Mouse (Mus musculus): Measurements from ENCODE around the gene Zfp729b. TPM values are rescaled to one million over a fixed set of nuclear protein-coding genes. Genes with fewer than 3 reads are reported as not detected.

Zfp729b gene
- 1 to 10 TPM; 2.2 to 2.8 TPM for total RNA-seq (2021)
- long read RNA-seq, experiment 1 = 0 reads
- long read RNA-seq, experiment 2 = 0 reads

DNA sequence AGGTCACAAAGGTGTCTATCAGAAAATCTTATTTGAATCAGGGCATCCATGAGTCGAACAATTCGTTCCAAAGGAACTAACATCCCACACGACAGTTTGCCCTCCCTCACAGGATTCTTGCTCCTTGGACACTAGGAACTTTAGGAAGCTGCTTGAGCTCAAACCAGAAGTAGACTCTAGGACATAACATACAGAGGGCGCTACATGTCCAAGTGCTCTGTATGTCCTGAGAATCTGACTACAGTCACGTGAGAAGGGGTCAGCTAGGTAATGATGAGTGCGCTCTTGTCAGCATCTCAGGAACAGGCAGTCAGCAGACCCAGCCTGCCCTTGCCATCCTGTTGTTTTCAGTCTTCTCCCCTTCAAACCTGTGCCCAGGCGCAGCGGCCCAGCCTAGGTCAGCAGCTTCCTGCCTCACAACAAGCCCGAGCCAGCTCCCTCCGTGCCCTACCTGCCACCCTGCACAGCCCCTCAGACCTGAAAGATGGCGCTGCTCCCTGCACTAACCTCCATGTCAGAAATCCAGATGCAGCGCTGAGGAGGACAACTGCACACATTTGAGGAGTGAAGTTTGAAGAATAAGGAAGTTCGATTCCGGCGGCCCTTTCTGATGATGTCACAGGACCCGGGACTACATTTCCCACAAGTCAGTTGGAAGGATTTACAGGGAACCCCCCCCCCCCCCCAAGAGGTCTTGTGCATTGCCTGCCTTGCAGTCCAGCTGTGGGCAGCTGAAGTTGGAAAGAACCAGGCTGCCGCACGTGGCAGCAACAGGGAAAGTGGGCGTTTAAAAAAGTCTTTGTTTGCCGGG, at the start of gene Zfp729b:
Gene Zfp729b (minus strand): TSS at position 642 of the 811 bp plus-strand sequence.
- intact Hi-C loops (cut with DNase I) = loop anchor here (10.0 kb wide), 1 partner anchor 76 kb away; the partner anchor contains the start of gene Zfp738
- peak; percentile 78 to 89 for DNase-seq

DNA sequence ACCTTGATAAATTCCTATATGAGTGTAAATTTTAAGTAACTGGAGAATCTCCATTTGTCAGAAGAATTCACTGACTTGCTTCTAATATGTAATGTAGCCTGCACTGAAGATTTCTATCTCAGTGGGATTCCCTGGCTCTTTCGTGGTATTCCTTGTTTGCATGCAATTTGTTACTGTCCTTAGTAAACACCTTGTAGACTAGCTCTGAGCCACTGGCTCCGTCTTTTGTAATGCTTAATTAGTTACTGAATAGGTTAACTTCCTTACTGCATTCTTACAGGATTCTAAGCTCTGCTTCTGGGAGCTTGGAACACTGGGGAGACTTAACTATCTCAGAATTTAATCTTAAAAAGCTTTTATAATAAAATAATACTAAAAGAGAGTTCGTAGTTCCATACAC, 43.0 kb upstream of the Zfp729b start:
- intact Hi-C loops (cut with DNase I) = no loop called here
- no peak for DNase-seq

DNA sequence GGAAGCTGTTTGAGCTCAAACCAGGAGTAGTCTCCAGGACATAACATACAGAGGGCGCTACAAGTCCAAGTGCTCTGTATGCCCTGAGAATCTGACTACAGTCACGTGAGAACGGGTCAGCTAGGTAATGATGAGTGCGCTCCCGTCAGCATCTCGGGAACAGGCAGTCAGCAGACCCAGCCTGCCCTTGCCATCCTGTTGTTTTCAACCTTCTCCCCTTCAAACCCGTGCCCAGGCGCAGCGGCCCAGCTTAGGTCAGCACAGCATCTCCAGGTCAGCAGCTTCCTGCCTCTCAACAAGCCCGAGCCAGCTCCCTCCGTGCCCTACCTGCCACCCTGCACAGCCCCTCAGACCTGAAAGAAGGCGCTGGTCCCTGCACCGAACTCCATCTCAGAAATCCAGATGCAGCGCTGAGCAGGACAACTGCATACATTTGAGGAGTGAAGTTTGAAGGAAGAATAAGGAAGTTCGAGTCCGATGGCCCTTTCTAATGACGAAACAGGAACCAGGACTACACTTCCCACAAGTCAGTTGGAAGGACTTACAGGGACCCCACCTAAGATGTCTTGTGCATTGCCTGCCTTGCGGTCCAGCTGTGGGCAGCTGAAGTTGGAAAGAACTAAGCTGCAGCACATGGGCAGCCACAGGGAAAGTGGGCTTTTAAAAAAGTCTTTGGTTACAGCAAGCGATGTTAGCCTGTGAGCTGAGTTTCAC, 27.9 kb upstream of the Zfp729b start, which contains the start of the genes Gm49345 and Zfp729a:
Gene Gm49345 (minus strand): TSS at position 476 of the 714 bp plus-strand sequence.
Gene Zfp729a (minus strand): TSS at position 498 of the 714 bp plus-strand sequence.
- intact Hi-C loops (cut with DNase I) = loop anchor here (2.0 to 10.0 kb wide), 3 partner anchors 45 to 207 kb away; no protein-coding TSS in a partner anchor
- DNase-seq = peak; percentile 65 to 69

- intact Hi-C loops (cut with DNase I) = no loop called here
- no peak for DNase-seq
Observed at GRCm38 (mm10) chr13:67610108-67610507, 601 bp upstream of the Zfp729b start.

DNA sequence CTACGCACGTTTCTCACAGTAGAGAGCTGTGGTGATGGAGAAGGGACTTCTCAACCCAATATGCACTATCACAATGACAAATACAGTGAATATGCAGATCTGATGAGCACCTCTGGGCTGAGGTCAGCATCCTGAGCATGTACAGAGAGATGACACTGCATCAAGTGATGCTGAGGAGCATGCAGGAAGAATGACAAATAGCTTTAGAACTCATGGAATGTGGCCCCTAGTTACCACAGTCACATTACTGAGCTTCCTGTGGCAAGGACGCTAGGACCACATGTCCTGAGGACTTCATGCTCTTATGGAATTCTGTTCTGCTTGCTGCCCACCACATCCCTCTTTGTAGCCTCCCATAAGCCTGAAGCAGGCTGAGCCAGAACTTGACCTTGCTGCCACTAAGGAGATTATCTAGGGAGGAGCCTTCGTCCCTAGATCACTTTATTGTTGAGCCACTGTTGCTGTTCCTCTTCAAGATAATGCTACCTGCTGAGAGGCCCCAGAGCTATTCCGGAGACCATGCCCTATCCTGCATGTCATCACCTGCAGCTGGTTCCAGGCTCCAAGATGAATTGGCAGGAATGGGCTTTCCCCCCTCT, 36.8 kb downstream of the Zfp729b start:
- DNase-seq = no peak
- intact Hi-C loops (cut with DNase I) = no loop called here

DNA sequence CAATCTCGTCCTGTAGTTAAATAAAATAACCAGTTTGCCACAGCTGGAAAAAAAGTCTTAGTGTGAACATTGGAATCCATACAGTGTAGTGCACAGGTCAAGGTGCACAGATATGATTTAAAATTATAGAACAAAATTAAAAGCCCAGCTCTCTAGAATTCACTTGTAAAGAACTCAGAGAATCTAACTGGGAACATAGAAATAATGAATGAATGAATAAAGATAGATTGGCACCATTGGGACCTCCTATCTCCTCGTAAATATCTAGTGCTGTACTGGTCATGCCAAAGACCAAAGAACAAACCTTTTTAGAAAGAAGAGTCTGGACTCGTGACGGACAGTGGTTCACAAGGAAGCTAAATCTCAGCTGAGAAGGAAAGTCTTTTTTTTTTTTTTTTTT, 55.8 kb downstream of the Zfp729b start, which contains the start of gene Zfp748:
Gene Zfp748 (minus strand): TSS at position 101 of the 400 bp plus-strand sequence.
- DNase-seq = no peak
- intact Hi-C loops (cut with DNase I) = no loop called here

GRCm38 (mm10) chr13:67552505-67553346, 56.8 kb downstream of the Zfp729b start:
- intact Hi-C loops (cut with DNase I) = no loop called here
- peak; percentile 68 to 74 for DNase-seq

GRCm38 (mm10) chr13:67545941-67546340, 63.6 kb downstream of the Zfp729b start:
- no peak for DNase-seq
- intact Hi-C loops (cut with DNase I) = no loop called here

Other genes with a start within 250 kb of the Zfp729b start
- not detected for gene Gm28044, start 249.2 kb downstream of the Zfp729b start, total RNA-seq (2021)
- 1 to 10 TPM in 1 of 2 experiments, under 1 TPM in 1; 0.62 to 1.0 TPM for gene Zfp953, start 249.1 kb downstream of the Zfp729b start, total RNA-seq (2021)
- gene Gm28041, start 234.0 kb downstream of the Zfp729b start, total RNA-seq (2021) = not detected
- gene Zfp456, start 233.9 kb downstream of the Zfp729b start, total RNA-seq (2021) = under 1 TPM; 0.12 to 0.23 TPM
- 1 to 10 TPM; 1.2 to 1.3 TPM for gene Zfp429, start 209.9 kb downstream of the Zfp729b start, total RNA-seq (2021)
- under 1 TPM; 0.42 to 0.51 TPM for gene Zfp459, start 188.3 kb downstream of the Zfp729b start, total RNA-seq (2021)
- 1 to 10 TPM; 4.8 to 5.2 TPM for gene Zfp874a, start 158.1 kb downstream of the Zfp729b start, total RNA-seq (2021)
- gene Zfp874b, start 125.4 kb downstream of the Zfp729b start, total RNA-seq (2021) = 10 to 100 TPM; 10.5 to 11.9 TPM
- gene Zfp58, start 109.2 kb downstream of the Zfp729b start, total RNA-seq (2021) = 1 to 10 TPM; 2.5 to 3.8 TPM
- not detected for gene Gm26965, start 83.6 kb downstream of the Zfp729b start, total RNA-seq (2021)
- gene Zfp87, start 83.5 kb downstream of the Zfp729b start, total RNA-seq (2021) = 1 to 10 TPM; 3.8 to 4.2 TPM
- 1 to 10 TPM; 1.4 to 2.4 TPM for gene Zfp748, start 55.9 kb downstream of the Zfp729b start, total RNA-seq (2021)
- gene Gm49345, start 28.1 kb upstream of the Zfp729b start, total RNA-seq (2021) = under 1 TPM; 0.22 to 0.41 TPM
- 1 to 10 TPM; 2.3 to 3.2 TPM for gene Zfp729a, start 28.1 kb upstream of the Zfp729b start, total RNA-seq (2021)
- gene Zfp738, start 77.4 kb upstream of the Zfp729b start, total RNA-seq (2021) = 1 to 10 TPM; 2.0 to 4.0 TPM
- gene Zfp65, start 119.5 kb upstream of the Zfp729b start, total RNA-seq (2021) = 1 to 10 TPM; 3.2 to 4.5 TPM
- 1 to 10 TPM; 1.7 to 2.4 TPM for gene Zfp85, start 145.5 kb upstream of the Zfp729b start, total RNA-seq (2021)
- gene Zfp493, start 170.0 kb upstream of the Zfp729b start, total RNA-seq (2021) = 1 to 10 TPM; 3.0 to 3.7 TPM
- 1 to 10 TPM; 1.2 to 1.5 TPM for gene Zfp273, start 204.0 kb upstream of the Zfp729b start, total RNA-seq (2021)
- under 1 TPM in 1 of 2 experiments, not detected in 1; 0.92 TPM for gene Gm10037, start 221.4 kb upstream of the Zfp729b start, total RNA-seq (2021)

Data from gastrocnemius, postnatal 36 days (tissue).